Mouse (Mus musculus): Measurements from ENCODE around the gene Ankrd60. TPM values are rescaled to one million over a fixed set of nuclear protein-coding genes. Genes with fewer than 3 reads are reported as not detected.

Ankrd60 gene
- polyA plus RNA-seq, 1 experiment from 2014 or later, result not detected

DNA sequence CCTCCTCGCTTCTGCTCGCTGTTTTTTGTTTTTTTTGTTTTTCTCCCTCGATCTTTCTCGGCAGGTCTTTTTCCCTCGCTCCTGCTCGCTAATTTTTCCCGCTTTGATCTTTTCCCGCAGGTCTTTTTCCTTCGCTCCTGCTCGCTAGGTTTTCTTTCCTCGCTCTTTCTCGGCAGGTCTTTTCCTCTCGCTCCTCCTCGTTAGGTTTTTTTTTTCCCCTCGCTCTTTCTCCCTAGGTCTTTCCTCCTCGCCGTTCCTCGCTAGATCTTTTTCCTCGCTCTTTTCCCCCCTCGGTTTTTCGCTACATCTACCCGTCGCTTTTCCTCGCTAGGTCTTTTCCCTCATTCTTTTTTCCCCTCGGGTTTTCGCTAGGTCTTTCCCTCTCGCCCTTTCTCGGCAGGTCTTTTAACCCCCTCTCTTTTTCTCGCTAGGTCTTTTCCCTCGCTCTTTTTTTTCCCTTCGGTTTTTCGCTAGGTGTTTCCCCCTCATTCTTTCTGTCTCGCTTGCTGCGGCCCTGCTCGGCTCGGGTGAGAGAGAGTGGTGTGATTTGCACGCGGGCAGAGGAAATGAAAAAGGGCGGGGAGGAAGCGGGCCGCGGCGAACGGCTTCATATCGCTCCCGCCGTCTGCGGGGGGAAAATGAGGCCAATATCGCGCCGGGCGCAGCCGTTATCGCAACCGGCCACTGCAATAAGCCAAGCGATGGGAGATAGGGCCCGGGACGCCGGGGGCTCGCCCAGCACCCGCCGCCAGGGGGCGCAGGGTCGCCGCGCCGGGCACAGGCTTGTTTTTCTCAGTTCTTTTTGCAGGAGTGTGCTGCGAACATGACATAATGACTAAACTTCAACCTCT lies 8.2 kb upstream of the Ankrd60 start:
- no peaks in the 10 kb centered on the region for H3K36me3 ChIP-seq (ENCODE audit: control insufficient read depth, insufficient read depth, low read length)
- H3K9me3 ChIP-seq (ENCODE audit: control insufficient read depth, low read length), result no peaks in the 10 kb centered on the region
- peak; percentile 83 for ATAC-seq
- H3K4me3 ChIP-seq (ENCODE audit: low read length), result peak overlapping the region; percentile 50
- H3K27me3 ChIP-seq (replicated peaks; ENCODE audit: control insufficient read depth, insufficient read depth, low read length), result peaks cover 12% of the 10 kb centered on the region; the same call in 1 of the 2 replicates
- WGBS, result under 1% methylated on average over 68 of the region's 68 CpGs
- peak overlapping the region; percentile 91 for H3K4me2 ChIP-seq (ENCODE audit: low read depth, low read length)
- H3K27ac ChIP-seq (ENCODE audit: low read length), result peak overlapping the region; percentile 37
- H3K4me1 ChIP-seq (ENCODE audit: control insufficient read depth, insufficient read depth, low read length), result peaks cover 3% of the 10 kb centered on the region
- H3K9ac ChIP-seq (ENCODE audit: low read depth, low read length), result peak overlapping the region; percentile 55

DNA sequence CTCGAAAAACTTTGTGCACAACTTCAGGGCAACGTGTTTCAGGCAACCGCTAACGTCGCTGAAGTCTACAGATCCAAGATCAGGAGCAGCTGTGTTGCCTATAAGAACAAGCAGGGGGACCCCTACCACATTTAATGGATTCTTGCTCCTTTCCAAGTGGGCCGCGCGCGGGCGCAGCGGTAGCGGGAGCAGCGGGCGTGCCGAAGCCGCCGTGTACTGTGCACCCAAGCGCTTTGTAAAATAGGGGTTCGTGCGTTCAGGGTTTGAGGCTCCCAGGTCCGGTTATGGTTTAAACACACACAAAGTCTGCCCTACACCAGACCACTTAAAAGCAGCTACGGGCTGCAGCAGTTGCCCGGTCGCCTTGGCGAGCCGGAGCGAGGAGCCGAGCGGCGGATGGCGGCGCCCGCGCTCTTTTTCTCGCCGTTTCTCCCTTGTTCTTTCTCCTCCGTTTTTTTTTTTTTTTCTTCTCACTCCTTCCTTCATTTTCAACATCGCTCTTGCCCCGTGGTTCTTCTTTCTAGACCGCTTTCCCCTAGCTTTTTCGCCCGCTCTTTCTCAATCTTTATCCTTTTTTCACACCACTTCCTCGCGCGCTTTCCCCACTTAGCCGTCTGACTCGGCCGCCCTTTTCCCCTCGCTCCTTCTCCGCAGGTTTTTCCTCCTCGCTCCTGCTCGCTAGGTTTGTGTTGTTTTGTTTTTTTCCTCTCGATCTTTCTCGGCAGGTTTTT lies 7.4 kb upstream of the Ankrd60 start:
- Histone ChIP-seq H3K9me3 (ENCODE audit: control insufficient read depth, low read length) (no peaks in the 10 kb centered on the region), H3K27ac (ENCODE audit: low read length) (peak overlapping the region; percentile 37), H3K36me3 (ENCODE audit: control insufficient read depth, insufficient read depth, low read length) (no peaks in the 10 kb centered on the region), H3K4me1 (ENCODE audit: control insufficient read depth, insufficient read depth, low read length) (peaks cover 3% of the 10 kb centered on the region), H3K9ac (ENCODE audit: low read depth, low read length) (peak overlapping the region; percentile 55), H3K4me3 (ENCODE audit: low read length) (peak overlapping the region; percentile 50), H3K4me2 (ENCODE audit: low read depth, low read length) (peak overlapping the region; percentile 91), H3K27me3 (replicated peaks; ENCODE audit: control insufficient read depth, insufficient read depth, low read length) (peaks cover 12% of the 10 kb centered on the region; the same call in 1 of the 2 replicates)
- 0 out of 2 replicates have a peak, but pooled peaks have one; percentile 20 for ATAC-seq
- WGBS, result under 1% methylated on average over 54 of the region's 54 CpGs

DNA sequence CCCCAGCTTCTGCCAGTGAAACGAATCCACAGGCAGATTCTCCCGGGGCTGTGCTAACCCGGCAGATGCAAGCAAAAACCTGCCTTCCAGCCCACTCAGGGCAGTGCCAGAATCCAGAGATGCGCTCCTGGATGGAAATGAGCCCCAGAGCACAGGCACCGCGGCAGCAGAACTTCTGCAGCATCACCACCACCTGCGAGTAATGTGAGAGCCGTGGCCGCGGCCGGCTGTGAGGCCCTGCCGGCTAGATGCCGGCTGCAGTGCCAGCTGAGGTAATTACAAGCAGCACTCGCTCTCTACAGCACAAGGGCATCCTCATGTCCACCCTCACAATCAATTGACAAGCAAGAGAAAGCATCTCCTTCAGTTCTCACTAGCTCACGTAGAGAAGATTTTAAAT lies 6.2 kb upstream of the Ankrd60 start:
- no peak overlapping the region for H3K4me3 ChIP-seq (ENCODE audit: low read length)
- no peak overlapping the region for H3K4me2 ChIP-seq (ENCODE audit: low read depth, low read length)
- peaks cover 16% of the 10 kb centered on the region; the same call in 1 of the 2 replicates for H3K27me3 ChIP-seq (replicated peaks; ENCODE audit: control insufficient read depth, insufficient read depth, low read length)
- no peak for ATAC-seq
- no peak overlapping the region for H3K9ac ChIP-seq (ENCODE audit: low read depth, low read length)
- no peak overlapping the region for H3K27ac ChIP-seq (ENCODE audit: low read length)
- WGBS, result 67% methylated on average over 15 of the region's 15 CpGs
- peaks cover 3% of the 10 kb centered on the region for H3K4me1 ChIP-seq (ENCODE audit: control insufficient read depth, insufficient read depth, low read length)
- H3K36me3 ChIP-seq (ENCODE audit: control insufficient read depth, insufficient read depth, low read length), result no peaks in the 10 kb centered on the region
- no peaks in the 10 kb centered on the region for H3K9me3 ChIP-seq (ENCODE audit: control insufficient read depth, low read length)

DNA sequence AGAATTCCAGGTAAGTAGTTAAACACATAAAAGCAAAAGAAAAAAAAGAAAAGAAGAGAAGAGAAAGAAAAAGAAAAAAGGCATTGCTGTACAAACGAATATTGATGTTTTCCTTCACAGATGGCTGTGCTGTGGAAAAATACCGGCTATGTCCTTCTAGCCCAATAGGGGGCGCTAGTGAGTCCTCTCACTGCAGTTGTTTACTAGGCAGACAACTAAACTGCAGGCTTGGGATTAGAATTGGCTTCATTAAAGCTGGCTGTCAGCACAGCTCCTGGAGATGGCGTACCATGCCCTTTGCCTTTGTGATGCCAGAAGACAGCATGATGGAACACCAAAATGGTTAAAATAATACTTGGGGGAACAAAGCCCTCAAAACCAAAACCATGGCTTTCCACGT lies 5.3 kb upstream of the Ankrd60 start:
- 52% methylated on average over 5 of the region's 5 CpGs for WGBS
- peaks cover 16% of the 10 kb centered on the region; the same call in 1 of the 2 replicates for H3K27me3 ChIP-seq (replicated peaks; ENCODE audit: control insufficient read depth, insufficient read depth, low read length)
- no peaks in the 10 kb centered on the region for H3K9me3 ChIP-seq (ENCODE audit: control insufficient read depth, low read length)
- H3K9ac ChIP-seq (ENCODE audit: low read depth, low read length), result no peak overlapping the region
- no peak for ATAC-seq
- no peak overlapping the region for H3K4me2 ChIP-seq (ENCODE audit: low read depth, low read length)
- peaks cover 7% of the 10 kb centered on the region for H3K4me1 ChIP-seq (ENCODE audit: control insufficient read depth, insufficient read depth, low read length)
- no peaks in the 10 kb centered on the region for H3K36me3 ChIP-seq (ENCODE audit: control insufficient read depth, insufficient read depth, low read length)
- H3K27ac ChIP-seq (ENCODE audit: low read length), result no peak overlapping the region
- H3K4me3 ChIP-seq (ENCODE audit: low read length), result no peak overlapping the region

DNA sequence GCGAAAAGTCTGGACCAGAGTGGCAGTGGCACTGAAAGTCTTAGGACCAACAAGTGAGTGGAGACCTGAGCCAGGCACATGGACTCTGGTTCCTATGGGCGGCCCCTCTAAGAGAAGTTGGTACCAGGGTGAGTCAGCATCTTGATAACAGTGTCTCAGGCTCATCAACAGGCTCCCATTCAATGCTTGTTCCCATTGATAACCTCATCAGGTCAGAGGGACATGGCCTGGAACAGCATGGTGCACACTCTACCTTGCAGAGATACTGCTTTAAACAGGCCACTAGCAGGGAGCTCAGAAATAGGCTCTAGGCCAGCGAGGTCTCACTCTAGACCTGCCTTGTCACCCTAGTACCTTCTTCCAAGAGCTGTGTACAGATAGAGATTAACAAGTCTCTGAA lies 4.7 kb upstream of the Ankrd60 start:
- Histone ChIP-seq H3K4me2 (ENCODE audit: low read depth, low read length) (no peak overlapping the region), H3K27ac (ENCODE audit: low read length) (no peak overlapping the region), H3K36me3 (ENCODE audit: control insufficient read depth, insufficient read depth, low read length) (no peaks in the 10 kb centered on the region), H3K4me3 (ENCODE audit: low read length) (no peak overlapping the region), H3K9me3 (ENCODE audit: control insufficient read depth, low read length) (no peaks in the 10 kb centered on the region), H3K4me1 (ENCODE audit: control insufficient read depth, insufficient read depth, low read length) (peaks cover 10% of the 10 kb centered on the region), H3K27me3 (replicated peaks; ENCODE audit: control insufficient read depth, insufficient read depth, low read length) (peaks cover 16% of the 10 kb centered on the region), H3K9ac (ENCODE audit: low read depth, low read length) (no peak overlapping the region)
- ATAC-seq, result no peak
- 88% methylated on average over 3 of the region's 3 CpGs for WGBS

DNA sequence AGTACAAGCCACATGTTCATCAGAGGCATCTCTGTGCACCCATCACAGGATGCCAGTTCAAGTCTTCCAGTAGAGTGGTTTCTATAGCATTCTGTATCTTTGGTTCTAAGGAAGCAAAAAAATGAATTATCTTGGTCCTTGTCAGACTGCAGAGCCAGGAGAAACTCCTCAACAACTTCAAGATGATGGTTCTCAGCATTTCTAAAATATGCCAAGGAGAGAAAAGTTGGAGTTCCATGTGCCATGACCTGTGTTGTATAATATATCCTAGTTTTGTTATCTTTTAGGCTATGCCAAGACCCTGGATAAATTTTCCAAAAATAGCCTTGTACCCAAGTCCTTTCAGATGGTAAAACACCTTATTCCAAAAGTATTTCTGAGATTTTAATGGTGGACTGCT lies 2.9 kb upstream of the Ankrd60 start:
- Histone ChIP-seq H3K36me3 (ENCODE audit: control insufficient read depth, insufficient read depth, low read length) (no peaks in the 10 kb centered on the region), H3K27me3 (replicated peaks; ENCODE audit: control insufficient read depth, insufficient read depth, low read length) (peaks cover 16% of the 10 kb centered on the region), H3K27ac (ENCODE audit: low read length) (no peak overlapping the region), H3K4me3 (ENCODE audit: low read length) (no peak overlapping the region), H3K9me3 (ENCODE audit: control insufficient read depth, low read length) (no peaks in the 10 kb centered on the region), H3K4me2 (ENCODE audit: low read depth, low read length) (no peak overlapping the region), H3K4me1 (ENCODE audit: control insufficient read depth, insufficient read depth, low read length) (peaks cover 9% of the 10 kb centered on the region), H3K9ac (ENCODE audit: low read depth, low read length) (no peak overlapping the region)
- ATAC-seq, result no peak

DNA sequence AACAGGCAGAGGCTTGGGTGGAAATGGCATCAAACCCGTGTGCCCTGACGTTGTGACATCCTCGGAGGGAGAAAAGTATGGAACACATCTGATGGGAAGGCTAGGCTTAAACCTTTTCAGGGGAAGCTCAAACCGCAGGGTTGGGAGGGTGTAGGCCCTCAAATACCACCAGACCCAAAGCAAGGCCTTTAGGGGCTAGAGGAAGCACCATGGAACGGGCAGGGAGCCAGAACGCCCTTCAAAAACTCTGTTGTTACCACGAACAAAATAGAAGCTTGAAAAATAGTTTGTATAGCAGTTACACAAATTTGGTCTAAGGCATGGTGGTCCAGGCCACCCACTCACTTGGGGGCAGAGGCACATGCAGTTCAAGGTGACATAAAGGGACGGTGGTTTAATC lies 430 bp upstream of the Ankrd60 start:
- Histone ChIP-seq H3K4me2 (ENCODE audit: low read depth, low read length) (peak overlapping the region; percentile 90), H3K27ac (ENCODE audit: low read length) (no peak overlapping the region), H3K9ac (ENCODE audit: low read depth, low read length) (peak overlapping the region; percentile 64; the same call in 1 of the 2 replicates), H3K4me1 (ENCODE audit: control insufficient read depth, insufficient read depth, low read length) (peaks cover 8% of the 10 kb centered on the region), H3K36me3 (ENCODE audit: control insufficient read depth, insufficient read depth, low read length) (no peaks in the 10 kb centered on the region), H3K27me3 (replicated peaks; ENCODE audit: control insufficient read depth, insufficient read depth, low read length) (peaks cover 6% of the 10 kb centered on the region), H3K4me3 (ENCODE audit: low read length) (peak overlapping the region; percentile 50), H3K9me3 (ENCODE audit: control insufficient read depth, low read length) (no peaks in the 10 kb centered on the region)
- 27% methylated on average over 8 of the region's 8 CpGs for WGBS
- ATAC-seq, result peak; percentile 40; the same call in 1 of the 2 replicates

DNA sequence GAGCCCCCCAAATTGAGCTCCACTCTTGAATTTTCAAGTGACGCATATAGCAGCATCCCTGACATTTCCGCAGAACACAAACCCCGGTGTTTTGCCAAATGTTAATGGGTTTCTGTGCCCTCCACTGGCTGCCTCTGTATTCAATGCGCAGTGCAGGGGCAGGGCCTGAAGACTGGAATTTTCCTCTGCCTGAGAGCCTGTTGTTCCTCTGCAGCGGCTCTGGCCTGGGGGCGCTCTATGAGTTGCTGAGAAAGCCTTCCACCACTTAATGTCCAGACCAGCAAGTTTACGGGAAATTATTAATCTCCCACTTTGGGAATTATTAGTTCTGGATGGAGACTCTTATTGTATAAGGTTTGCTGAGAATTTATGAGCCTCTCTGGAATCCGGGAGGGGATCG lies 14.0 kb downstream of the Ankrd60 start:
- Histone ChIP-seq H3K4me2 (ENCODE audit: low read depth, low read length) (no peak overlapping the region), H3K9ac (ENCODE audit: low read depth, low read length) (no peak overlapping the region), H3K27ac (ENCODE audit: low read length) (peak overlapping the region; percentile 23), H3K4me1 (ENCODE audit: control insufficient read depth, insufficient read depth, low read length) (peaks cover 3% of the 10 kb centered on the region; the same call in 1 of the 2 replicates), H3K9me3 (ENCODE audit: control insufficient read depth, low read length) (no peaks in the 10 kb centered on the region), H3K27me3 (replicated peaks; ENCODE audit: control insufficient read depth, insufficient read depth, low read length) (no peaks in the 10 kb centered on the region; the same call in 1 of the 2 replicates), H3K36me3 (ENCODE audit: control insufficient read depth, insufficient read depth, low read length) (no peaks in the 10 kb centered on the region), H3K4me3 (ENCODE audit: low read length) (no peak overlapping the region)
- WGBS, result 33% methylated on average over 9 of the region's 9 CpGs
- ATAC-seq, result peak; percentile 45; the same call in 1 of the 2 replicates

DNA sequence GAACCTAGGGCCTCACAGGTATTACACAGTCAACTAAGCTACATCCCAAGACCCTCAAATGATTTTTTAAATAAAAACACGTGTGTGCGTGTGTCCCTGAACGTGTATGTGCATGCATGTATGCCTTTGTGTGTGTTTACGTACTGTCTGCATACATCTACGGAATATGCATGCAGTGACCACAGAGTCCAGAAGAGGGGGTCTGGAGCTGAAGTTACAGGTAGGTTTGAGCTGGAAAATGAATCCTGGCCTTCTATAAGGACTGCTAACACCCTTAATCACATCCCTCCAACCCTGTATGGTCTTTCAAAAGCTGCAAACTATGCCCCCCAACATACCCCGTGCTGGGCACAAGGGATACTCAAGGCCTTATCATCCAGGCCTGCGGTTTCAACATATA lies 14.8 kb downstream of the Ankrd60 start:
- no peak for ATAC-seq
- WGBS, result 61% methylated on average over 7 of the region's 7 CpGs
- H3K9me3 ChIP-seq (ENCODE audit: control insufficient read depth, low read length), result no peaks in the 10 kb centered on the region
- H3K27me3 ChIP-seq (replicated peaks; ENCODE audit: control insufficient read depth, insufficient read depth, low read length), result no peaks in the 10 kb centered on the region
- H3K4me2 ChIP-seq (ENCODE audit: low read depth, low read length), result no peak overlapping the region
- H3K27ac ChIP-seq (ENCODE audit: low read length), result 0 out of 2 replicates have a peak overlapping the region, but pooled peaks have one; percentile 25
- no peak overlapping the region for H3K4me3 ChIP-seq (ENCODE audit: low read length)
- H3K9ac ChIP-seq (ENCODE audit: low read depth, low read length), result no peak overlapping the region
- peaks cover 3% of the 10 kb centered on the region; the same call in 1 of the 2 replicates for H3K4me1 ChIP-seq (ENCODE audit: control insufficient read depth, insufficient read depth, low read length)
- no peaks in the 10 kb centered on the region for H3K36me3 ChIP-seq (ENCODE audit: control insufficient read depth, insufficient read depth, low read length)
